Mouse (Mus musculus): Measurements from ENCODE around the gene Nppb. TPM values are rescaled to one million over a fixed set of nuclear protein-coding genes. Genes with fewer than 3 reads are reported as not detected.

Nppb gene
- polyA plus RNA-seq, 1 experiment from 2014 or later: not detected

DNA sequence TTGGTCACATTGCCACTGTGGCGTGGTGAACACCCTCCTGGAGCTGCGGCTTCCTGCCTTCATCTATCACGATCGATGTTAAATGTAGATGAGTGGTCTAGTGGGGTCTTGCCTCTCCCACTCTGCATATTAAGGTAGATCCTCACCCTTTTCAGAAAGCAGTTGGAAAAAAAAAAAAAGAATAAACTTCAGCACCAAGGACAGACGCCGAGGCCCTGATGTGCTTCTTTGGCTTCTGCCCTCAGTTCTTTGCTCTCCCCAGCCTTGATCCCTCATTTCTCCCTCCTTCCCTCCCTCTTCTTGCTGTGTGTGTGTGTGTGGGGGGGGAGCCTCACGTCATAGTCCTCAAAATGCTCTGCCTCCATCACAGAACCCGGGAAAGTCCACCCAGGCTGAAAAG, 16.3 kb downstream of the Nppb start:
- H3K9me3 ChIP-seq (ENCODE audit: low read depth, low read length): no peaks in the 10 kb centered on the region
- H3K9ac ChIP-seq: no peak overlapping the region
- peaks cover 20% of the 10 kb centered on the region for H3K36me3 ChIP-seq (ENCODE audit: insufficient read depth)
- no peaks in the 10 kb centered on the region for H3K27me3 ChIP-seq (ENCODE audit: insufficient read depth, low read length)
- H3K4me3 ChIP-seq (ENCODE audit: low read depth, low read length): no peak overlapping the region
- H3K4me1 ChIP-seq (ENCODE audit: insufficient read depth): no peaks in the 10 kb centered on the region
- whole genome bisulfite sequencing: 44% methylated on average over 8 of the region's 8 CpGs
- no peak for TF ChIP-seq CTCF (IDR thresholded peaks at IDR 0.05; ENCODE audit: low read depth)
- H3K4me2 ChIP-seq: no peak overlapping the region
- H3K27ac ChIP-seq (ENCODE audit: low read depth): no peak overlapping the region
- DNase-seq (peak; percentile 66), ATAC-seq (ENCODE audit: insufficient read depth) (no peak)

DNA sequence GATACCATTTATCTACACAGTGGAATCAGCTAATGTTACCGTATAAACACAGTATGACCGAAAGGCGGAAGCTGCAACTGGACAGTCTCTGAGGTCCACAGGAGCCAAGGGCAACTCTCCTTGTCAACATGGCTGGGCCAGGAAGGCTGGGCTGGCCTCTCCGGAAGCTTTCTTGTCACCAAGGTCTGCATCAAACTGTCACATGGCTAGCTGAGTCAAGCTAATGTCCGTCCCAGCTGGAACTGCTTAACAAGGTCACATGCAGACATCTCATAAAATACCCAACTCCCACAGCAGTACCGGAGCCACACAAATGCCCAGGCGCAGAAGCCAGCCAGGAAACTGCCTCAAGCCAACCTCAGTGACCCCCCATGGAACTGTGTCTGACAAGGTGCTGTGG, 18.8 kb downstream of the Nppb start:
- Histone ChIP-seq H3K9me3 (ENCODE audit: low read depth, low read length) (no peaks in the 10 kb centered on the region), H3K27ac (ENCODE audit: low read depth) (no peak overlapping the region), H3K4me3 (ENCODE audit: low read depth, low read length) (no peak overlapping the region), H3K9ac (no peak overlapping the region), H3K4me1 (ENCODE audit: insufficient read depth) (no peaks in the 10 kb centered on the region), H3K27me3 (ENCODE audit: insufficient read depth, low read length) (no peaks in the 10 kb centered on the region), H3K36me3 (ENCODE audit: insufficient read depth) (peaks cover 45% of the 10 kb centered on the region), H3K4me2 (no peak overlapping the region)
- DNase-seq: no peak
- WGBS: 81% methylated on average over 7 of the region's 7 CpGs
- no peak for TF ChIP-seq CTCF (IDR thresholded peaks at IDR 0.05; ENCODE audit: low read depth)
- no peak for ATAC-seq (ENCODE audit: insufficient read depth)

DNA sequence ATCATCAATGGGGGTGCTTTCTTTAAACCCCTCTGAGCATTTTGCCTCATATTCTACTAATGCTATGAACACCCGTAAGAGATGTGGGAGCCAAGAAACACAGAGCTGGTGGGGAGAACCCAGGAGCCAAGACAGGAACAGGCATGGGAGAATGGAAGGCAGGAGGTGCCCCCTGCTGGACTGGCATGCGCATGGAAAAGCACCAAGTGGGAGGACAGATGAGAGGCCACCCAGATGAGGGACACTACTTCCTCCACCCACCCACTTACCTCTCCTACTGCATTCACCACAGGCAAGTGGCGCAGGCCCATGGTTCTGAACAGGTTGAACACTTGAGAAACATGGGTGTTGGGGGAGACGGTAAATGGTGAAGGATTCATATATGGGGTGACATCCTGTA, 22.8 kb downstream of the Nppb start:
- Histone ChIP-seq H3K9ac (no peak overlapping the region), H3K4me3 (ENCODE audit: low read depth, low read length) (no peak overlapping the region), H3K9me3 (ENCODE audit: low read depth, low read length) (no peaks in the 10 kb centered on the region), H3K36me3 (ENCODE audit: insufficient read depth) (peaks cover 84% of the 10 kb centered on the region), H3K27me3 (ENCODE audit: insufficient read depth, low read length) (no peaks in the 10 kb centered on the region), H3K27ac (ENCODE audit: low read depth) (no peak overlapping the region), H3K4me1 (ENCODE audit: insufficient read depth) (no peaks in the 10 kb centered on the region), H3K4me2 (no peak overlapping the region)
- DNase-seq (peak; percentile 37), ATAC-seq (ENCODE audit: insufficient read depth) (no peak)
- WGBS: 70% methylated on average over 4 of the region's 4 CpGs
- peak; percentile 70 for TF ChIP-seq CTCF (IDR thresholded peaks at IDR 0.05; ENCODE audit: low read depth)

DNA sequence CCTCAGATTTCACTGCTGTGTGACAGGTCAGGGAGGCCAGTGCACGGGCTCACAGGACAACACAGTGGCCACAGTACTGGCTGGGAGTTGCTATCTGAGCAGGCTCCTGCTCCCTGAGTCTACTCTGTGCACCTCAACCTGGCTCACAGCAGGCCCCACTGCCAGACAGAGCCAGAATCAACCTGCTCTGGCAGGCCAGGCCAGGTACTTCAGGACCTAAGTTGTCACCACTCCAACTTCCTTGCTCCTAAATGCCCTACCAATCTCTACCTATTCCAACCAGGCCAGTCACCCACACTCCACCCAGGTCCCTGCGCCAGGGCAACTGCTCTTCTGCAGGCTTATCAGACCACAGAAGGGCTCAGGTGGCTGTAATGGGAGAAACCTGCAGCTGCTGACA, 24.1 kb downstream of the Nppb start:
- no peak for TF ChIP-seq CTCF (IDR thresholded peaks at IDR 0.05; ENCODE audit: low read depth)
- H3K4me2 ChIP-seq: no peak overlapping the region
- ATAC-seq (ENCODE audit: insufficient read depth) (no peak), DNase-seq (no peak)
- no peaks in the 10 kb centered on the region for H3K27me3 ChIP-seq (ENCODE audit: insufficient read depth, low read length)
- no peaks in the 10 kb centered on the region for H3K4me1 ChIP-seq (ENCODE audit: insufficient read depth)
- H3K4me3 ChIP-seq (ENCODE audit: low read depth, low read length): no peak overlapping the region
- WGBS: 81% methylated on average over 2 of the region's 2 CpGs
- H3K9ac ChIP-seq: no peak overlapping the region
- no peak overlapping the region for H3K27ac ChIP-seq (ENCODE audit: low read depth)
- no peaks in the 10 kb centered on the region for H3K9me3 ChIP-seq (ENCODE audit: low read depth, low read length)
- H3K36me3 ChIP-seq (ENCODE audit: insufficient read depth): peaks cover 93% of the 10 kb centered on the region

DNA sequence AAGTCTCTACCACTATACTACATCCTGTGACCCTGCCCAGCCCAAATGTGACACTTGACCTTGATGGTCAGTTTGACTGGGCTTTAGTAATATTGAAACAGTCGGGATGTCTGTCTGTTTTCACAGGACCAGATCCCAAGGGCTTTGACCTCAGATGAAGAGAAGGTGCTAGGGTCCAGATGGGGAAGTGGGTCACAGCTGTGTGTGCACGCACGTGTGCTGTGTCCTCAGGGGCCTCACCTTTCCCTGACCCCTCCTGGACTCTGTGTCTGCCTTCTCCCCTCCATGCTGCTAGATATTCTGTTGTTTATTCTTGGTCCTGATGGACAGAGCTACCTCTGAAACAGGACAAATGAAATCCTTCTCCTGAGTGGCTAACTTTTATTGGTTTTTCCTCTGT, 25.7 kb downstream of the Nppb start:
- 85% methylated on average over 3 of the region's 3 CpGs for WGBS
- H3K36me3 ChIP-seq (ENCODE audit: insufficient read depth): peaks cover 99% of the 10 kb centered on the region
- ATAC-seq (ENCODE audit: insufficient read depth) (no peak), DNase-seq (no peak)
- H3K27me3 ChIP-seq (ENCODE audit: insufficient read depth, low read length): no peaks in the 10 kb centered on the region
- no peak overlapping the region for H3K4me2 ChIP-seq
- no peaks in the 10 kb centered on the region for H3K9me3 ChIP-seq (ENCODE audit: low read depth, low read length)
- no peak for TF ChIP-seq CTCF (IDR thresholded peaks at IDR 0.05; ENCODE audit: low read depth)
- H3K4me3 ChIP-seq (ENCODE audit: low read depth, low read length): no peak overlapping the region
- no peaks in the 10 kb centered on the region for H3K4me1 ChIP-seq (ENCODE audit: insufficient read depth)
- no peak overlapping the region for H3K9ac ChIP-seq
- H3K27ac ChIP-seq (ENCODE audit: low read depth): no peak overlapping the region

DNA sequence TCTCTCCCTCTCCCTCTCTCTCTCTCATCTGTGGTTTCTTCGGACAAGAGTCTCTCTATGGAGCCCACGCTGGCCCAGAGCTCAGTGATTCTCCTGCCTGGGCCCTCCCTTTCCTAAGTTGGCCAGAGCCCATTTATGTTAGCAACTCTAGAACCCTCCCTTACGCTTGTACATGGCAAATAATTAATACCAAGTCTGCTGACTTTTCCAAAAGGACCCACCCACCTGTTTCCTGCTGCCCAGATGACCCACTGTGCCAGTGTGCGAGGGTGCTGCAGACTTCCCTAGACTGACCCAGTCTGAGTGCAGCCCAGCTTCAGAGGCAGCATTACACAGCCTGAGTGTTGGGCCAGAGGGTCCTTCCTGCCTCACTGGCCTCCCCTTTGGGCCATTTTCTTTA, 26.6 kb downstream of the Nppb start:
- DNase-seq (no peak), ATAC-seq (ENCODE audit: insufficient read depth) (no peak)
- H3K4me2 ChIP-seq: no peak overlapping the region
- H3K27me3 ChIP-seq (ENCODE audit: insufficient read depth, low read length): no peaks in the 10 kb centered on the region
- H3K9ac ChIP-seq: no peak overlapping the region
- H3K4me1 ChIP-seq (ENCODE audit: insufficient read depth): no peaks in the 10 kb centered on the region
- H3K9me3 ChIP-seq (ENCODE audit: low read depth, low read length): no peaks in the 10 kb centered on the region
- WGBS: 89% methylated on average over 4 of the region's 4 CpGs
- H3K27ac ChIP-seq (ENCODE audit: low read depth): no peak overlapping the region
- H3K36me3 ChIP-seq (ENCODE audit: insufficient read depth): peaks cover 99% of the 10 kb centered on the region
- no peak for TF ChIP-seq CTCF (IDR thresholded peaks at IDR 0.05; ENCODE audit: low read depth)
- no peak overlapping the region for H3K4me3 ChIP-seq (ENCODE audit: low read depth, low read length)

DNA sequence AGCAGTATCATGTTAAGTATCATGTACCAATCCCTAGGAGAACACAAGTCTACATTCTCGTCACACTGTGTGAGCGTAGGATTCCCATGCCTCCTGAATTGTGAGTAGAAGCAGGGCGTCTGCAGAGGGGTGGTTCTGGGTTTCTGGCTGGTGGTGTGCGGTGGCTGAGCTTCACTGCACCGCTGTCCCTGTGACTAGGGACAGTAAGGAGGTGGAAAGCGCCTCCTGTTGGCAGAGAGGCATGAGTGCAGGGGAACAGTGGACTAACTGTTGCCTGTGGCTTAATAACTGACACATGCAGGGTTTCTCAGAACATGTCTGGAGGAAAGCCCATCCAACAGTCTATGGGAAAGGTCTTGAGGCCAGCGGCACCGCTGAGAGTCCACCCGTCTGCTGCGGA, 29.8 kb downstream of the Nppb start:
- H3K27ac ChIP-seq (ENCODE audit: low read depth): no peak overlapping the region
- H3K4me3 ChIP-seq (ENCODE audit: low read depth, low read length): no peak overlapping the region
- no peaks in the 10 kb centered on the region for H3K9me3 ChIP-seq (ENCODE audit: low read depth, low read length)
- H3K4me1 ChIP-seq (ENCODE audit: insufficient read depth): no peaks in the 10 kb centered on the region
- TF ChIP-seq CTCF (IDR thresholded peaks at IDR 0.05; ENCODE audit: low read depth): peak; percentile 45
- H3K4me2 ChIP-seq: no peak overlapping the region
- ATAC-seq (ENCODE audit: insufficient read depth) (no peak), DNase-seq (no peak)
- H3K36me3 ChIP-seq (ENCODE audit: insufficient read depth): peaks cover 97% of the 10 kb centered on the region
- 83% methylated on average over 10 of the region's 10 CpGs for WGBS
- H3K9ac ChIP-seq: no peak overlapping the region
- no peaks in the 10 kb centered on the region for H3K27me3 ChIP-seq (ENCODE audit: insufficient read depth, low read length)

DNA sequence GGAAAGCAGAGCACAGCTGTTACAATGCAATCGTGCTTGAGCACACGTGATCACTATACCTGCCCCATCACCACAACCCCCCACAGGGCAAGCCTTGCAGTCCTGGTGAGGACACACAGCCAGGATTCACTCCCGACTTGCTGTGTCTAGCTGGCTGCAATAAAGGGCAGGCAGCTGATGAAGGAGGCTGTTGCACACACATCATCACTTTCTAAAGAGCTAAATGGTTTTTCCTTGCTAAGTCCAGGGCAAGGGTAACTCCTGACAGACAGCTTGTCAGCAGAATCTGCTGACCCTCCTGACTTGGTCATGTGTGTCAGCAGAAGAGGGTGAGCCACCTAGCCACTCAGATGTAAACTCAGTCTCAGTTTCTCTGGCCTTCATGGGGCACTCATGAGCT, 31.4 kb downstream of the Nppb start:
- Histone ChIP-seq H3K9ac (no peak overlapping the region), H3K9me3 (ENCODE audit: low read depth, low read length) (no peaks in the 10 kb centered on the region), H3K27ac (ENCODE audit: low read depth) (no peak overlapping the region), H3K4me2 (no peak overlapping the region), H3K27me3 (ENCODE audit: insufficient read depth, low read length) (no peaks in the 10 kb centered on the region), H3K4me3 (ENCODE audit: low read depth, low read length) (no peak overlapping the region), H3K4me1 (ENCODE audit: insufficient read depth) (no peaks in the 10 kb centered on the region), H3K36me3 (ENCODE audit: insufficient read depth) (peaks cover 95% of the 10 kb centered on the region)
- no peak for ATAC-seq (ENCODE audit: insufficient read depth)
- no peak for DNase-seq
- WGBS: 66% methylated on average over 3 of the region's 3 CpGs
- TF ChIP-seq CTCF (IDR thresholded peaks at IDR 0.05; ENCODE audit: low read depth): no peak
